Mouse (Mus musculus) adrenal gland, postnatal 25 days (tissue): ENCODE results near the gene Frmpd2. TPM values are rescaled to one million over a fixed set of nuclear protein-coding genes. Genes with fewer than 3 reads are reported as not detected.
A peak's percentile ranks its signal among the peaks of the same experiment; 100 is the strongest.
"Not testable (repeated sequence)": the region's sequence is repeated elsewhere in the genome, so short reads cannot be mapped to it uniquely, and the experiment has no call there.

Source experiments
- DNase-seq: peaks from one replicate; pipeline ENCODE4 v3.0.0; 2021; ENCODE audit warnings: mixed read lengths
- long read RNA-seq: library from polyadenylated mRNA; stranded (forward); transcript quantifications from one replicate; pipeline ENCODE4 v2.0.0, GENCODE M21; 2021
- total RNA-seq: library from RNA; stranded (reverse); gene quantifications from 2 replicates; pipeline ENCODE4 v1.2.3, GENCODE M21; 2021

Gene Frmpd2
- not detected in 2 replicates for total RNA-seq
- long read RNA-seq: 0 reads

DNA sequence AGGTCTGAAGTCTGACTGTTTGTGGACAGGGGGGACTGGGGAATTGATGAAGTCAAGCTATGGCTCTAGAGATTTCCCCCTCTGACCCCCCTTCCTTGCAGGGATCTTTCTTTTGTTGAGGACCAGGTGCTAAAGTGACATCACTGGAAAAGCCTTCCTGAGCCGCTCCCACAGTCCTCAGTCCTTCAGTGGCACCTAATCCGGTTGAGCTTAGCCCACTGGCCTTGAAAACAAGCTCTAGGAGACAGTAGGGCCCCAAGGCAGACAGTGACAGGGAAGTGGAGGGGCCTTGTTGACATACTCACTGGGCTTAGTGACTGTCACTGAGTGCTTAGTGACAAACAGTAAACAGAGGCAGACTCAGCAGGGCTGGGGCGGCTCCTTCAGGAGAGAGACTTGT is at the start of gene Frmpd2:
Gene Frmpd2 (plus strand): TSS at position 366 of the 400 bp plus-strand sequence.
- DNase-seq: no peak

DNA sequence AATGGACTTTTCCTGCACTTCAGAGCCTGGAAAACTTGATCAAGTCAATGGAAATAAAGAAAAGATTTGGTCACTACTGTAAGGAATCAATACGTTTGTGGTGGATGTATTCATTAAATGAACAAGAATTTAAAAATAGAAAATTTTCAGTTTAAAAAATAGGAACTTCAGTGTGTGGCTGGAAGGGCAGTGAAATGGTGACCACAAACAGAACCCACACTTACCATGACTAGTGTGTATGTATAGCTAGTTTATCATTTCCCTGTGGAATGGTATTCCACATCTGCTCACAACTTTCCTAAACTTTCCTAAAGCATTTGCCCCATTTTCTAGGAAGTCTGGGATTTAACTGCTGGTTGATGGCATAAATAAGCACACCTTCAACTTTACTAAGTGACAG is 48.5 kb upstream of the Frmpd2 start:
- DNase-seq: no peak

DNA sequence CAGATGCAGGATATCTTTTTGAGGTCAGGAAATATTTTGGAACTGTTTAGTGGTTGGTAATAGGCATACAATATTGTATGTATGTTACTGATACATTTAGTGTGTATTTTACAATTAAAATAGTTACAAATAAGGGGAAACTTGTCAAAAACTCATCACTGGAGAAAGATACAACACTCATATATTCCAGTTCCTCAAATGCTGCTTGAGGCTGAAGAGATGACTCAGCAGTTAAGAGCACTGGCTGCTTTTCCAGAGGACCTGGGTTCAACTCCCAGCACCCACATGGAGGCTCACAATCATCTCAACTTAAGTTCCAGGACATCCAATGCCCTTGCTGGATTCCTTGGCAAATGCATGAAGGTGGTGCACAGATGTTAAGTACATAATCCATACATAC is 47.4 kb upstream of the Frmpd2 start:
- no peak for DNase-seq

DNA sequence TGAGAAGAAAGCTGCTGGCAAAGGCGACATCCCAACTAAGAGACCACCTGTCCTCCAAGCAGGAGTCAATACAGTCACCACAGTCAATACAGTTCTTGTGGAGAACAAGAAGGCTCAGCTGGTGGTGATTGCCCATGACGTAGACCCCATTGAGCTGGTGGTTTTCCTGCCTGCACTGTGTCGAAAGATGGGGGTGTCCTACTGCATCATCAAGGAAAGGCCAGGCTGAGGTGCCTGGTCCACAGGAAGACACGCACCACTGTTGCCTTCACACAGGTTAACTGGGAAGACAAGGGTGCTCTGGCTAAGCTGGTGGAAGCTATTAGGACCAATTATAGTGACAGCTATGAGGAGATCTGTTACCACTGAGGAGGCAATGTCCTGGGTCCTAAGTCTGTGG is 39.0 kb upstream of the Frmpd2 start:
- DNase-seq: not testable (repeated sequence)

DNA sequence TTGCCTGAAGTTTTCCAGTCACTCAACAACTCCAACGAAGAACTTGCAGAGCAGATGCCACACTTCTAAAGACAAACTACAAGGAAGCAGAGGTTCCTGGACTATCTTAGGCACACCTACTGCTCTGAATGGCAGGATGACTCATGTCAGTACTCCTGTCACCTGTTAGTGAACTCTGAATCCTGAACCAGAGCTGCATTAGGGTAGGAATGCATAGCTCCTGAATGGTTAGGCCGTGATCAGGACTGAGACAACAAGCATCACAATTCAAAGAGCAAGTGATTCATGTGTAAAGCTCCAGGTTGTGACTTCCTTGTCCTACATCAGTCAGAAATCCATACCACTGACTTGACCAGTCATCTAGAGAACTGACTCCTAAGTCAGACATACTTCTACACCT is 27.7 kb upstream of the Frmpd2 start:
- no peak for DNase-seq

DNA sequence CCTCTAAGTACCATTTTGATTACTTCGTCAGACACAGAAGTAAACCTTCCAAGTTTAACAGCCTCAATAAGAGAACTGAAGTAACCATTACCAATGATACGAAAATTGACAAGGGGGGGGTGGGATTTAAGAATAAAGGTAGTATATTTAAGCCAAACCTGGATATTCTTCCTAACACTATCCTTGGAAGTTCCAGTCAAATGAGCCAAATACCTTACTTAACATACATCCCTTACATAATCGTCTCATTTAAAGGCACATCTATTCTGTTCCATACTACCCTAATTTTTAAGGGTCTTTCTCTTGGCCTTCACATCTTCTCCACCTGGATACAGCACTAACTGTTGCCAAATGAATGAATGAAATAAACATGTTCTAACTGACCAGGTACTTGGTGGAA is 25.5 kb upstream of the Frmpd2 start:
- no peak for DNase-seq

DNA sequence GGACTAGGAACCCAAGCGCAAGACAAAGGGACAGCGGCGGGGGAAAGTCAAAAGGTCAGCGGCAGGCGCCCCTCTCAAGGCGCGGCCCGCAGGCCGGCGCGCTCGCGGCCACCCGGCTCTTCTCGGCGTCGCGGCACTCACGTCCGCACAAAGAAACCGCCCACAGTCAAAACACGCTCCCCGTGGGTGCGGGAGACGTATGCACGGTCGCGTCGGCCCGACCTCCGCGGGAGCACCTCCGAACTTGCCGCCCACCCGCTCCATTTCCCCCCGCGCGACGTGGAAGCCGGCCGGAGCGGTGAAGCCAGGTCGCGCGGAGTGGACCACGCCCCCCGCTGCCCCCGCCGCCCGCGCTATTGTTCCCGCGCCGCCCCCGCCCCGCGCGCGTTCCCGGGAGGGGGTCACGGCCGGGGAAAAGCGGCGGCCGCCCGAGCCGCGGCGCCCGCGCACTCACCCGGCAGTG is 24.9 kb upstream of the Frmpd2 start:
- DNase-seq: no peak

DNA sequence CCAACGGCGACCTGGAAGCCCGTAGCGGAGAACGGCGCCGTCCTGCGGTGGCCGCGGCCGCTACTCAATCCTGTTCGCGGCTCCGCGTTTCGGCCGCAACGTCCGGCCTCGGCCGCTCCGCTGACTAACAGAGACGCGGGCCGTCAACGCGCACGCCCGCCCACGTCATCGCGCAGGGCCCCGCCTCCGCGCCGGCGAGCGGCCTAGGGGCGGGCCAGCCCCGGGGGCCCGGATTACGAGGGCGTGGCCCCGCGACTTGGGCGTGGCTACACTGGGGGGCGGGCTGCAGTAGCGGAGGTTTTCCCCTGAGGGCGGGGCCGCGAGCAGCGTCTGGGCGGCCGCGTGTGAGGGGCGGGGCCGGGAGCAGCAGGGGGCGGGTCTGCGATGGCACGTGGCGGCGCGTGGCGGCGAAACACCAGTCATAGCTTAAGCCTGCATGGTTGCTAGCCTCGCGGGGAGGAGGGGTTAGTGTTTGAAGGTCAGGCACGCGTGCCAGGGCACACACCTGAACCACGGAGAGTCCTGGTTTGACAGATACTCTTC is 24.4 kb upstream of the Frmpd2 start, which contains the start of gene Mapk8:
Gene Mapk8 (minus strand): TSS at position 132 of the 543 bp plus-strand sequence.
- peak; percentile 99 for DNase-seq

DNA sequence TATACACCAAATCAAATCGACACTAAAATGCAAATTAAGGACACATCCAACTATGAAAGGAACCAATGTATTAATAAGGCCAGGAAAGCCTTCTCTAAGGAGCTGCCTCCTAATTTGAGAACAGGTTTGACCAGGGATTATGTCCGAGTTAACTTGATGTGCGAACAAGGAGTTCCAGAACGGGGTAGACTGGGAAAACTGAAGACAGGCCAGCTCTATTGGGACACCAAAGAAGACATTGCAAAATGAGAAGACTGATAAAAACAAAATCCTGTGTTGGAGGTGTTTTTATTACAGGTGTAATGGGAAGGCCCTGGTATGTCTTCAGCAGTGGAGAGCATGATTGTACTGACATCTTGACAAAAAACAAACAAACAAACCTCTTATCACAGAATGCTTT is 23.2 kb upstream of the Frmpd2 start:
- no peak for DNase-seq

DNA sequence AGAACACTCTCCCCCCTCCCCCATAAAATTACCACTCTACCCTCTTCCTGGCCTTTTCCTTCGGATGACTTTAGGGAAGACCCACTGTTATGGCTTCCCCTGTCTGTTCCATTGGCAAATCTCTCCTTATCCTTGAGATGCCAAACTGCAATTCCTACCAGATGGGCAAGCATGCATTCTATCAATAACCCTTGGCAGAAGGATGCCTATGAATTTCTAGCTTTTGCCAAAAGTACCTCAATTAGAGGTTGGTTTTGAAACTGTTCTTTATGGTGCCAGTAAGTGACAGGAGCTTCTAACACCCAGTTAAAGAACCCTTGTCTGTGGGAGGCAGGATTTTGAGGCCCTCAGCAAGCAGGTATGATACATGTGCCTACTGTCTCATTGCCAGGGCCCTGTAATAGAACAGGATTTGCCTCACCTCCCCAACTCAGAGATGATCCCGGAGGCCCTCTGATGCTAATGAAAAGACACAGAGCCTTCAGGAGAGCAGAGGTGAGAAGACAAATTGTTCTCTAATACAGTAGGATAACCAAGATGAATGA is 22.1 kb upstream of the Frmpd2 start:
- DNase-seq: no peak

DNA sequence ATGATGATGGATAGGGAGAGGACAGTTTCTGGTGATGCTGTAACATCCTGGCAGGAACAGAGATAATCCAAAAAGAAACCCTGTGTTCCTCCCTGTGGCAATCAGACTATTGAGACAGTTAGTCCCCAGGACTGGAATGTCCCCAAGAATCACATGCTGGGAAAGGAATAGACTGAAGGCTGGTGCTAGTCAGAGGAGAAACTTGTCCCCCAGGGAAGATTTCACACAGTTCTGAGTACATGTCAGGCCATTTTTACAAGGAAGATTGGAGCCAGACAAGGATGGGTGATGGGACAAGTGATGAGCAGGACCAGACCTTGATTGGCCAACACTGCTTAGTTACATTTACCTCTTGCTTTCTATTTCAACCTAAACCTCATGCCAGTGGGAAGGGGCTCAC is 21.2 kb upstream of the Frmpd2 start:
- no peak for DNase-seq

DNA sequence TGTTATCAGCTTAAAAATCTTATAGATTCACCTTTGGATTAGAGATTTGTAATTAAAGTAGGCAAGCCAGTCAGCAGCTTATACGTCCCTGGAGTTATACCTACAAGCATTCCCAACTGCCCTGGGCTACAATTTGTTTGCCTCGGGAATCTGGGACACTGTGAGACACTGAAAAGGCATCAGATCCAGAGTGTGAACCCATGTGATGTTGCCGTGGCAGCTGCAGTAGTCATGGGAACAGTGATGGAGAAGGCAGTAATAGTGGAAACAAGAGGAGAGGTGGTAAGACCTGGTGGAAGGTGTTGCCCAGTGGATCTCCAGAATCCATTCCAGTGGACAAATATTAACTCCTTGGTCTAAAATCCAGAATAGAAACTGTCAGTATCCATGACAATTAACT is 7.8 kb upstream of the Frmpd2 start:
- no peak for DNase-seq

DNA sequence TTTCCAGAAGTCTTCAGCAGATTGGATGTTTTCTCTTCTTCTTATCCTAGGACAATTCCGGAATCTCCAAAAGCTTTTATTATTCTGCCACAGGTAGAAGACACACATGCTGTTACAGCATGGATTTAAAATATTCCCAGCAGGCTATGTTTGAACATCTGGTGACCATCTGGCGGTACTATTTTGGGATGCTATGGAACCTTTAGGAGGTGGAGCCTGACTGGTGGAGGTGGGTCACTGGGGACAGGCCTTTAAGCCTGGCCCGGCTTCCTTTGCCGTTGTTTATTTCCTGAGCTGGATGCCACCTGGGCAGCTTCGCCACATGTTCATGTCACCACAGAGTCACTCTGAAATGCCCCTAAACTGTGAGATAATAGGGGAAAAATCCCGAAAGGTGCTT is 3.7 kb upstream of the Frmpd2 start:
- DNase-seq: no peak

DNA sequence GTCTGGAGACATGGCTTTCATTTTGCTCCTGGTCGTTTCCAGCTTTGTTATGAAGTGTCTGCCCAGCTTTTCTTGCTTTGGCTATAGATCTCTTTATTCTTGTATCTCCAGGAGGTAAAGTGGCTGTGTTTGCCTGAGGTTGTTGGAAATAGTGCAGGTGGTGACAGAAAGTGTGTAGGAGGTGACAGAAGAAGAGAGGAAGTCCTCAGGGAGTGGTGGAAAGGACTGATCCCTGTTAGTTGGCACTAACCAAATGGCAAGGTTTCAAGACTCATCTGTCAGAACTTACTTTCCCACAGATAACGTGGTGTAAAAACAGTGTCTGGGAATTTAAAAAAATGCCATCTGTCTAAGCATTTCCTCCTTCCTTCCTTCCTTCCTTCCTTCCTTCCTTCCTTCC is 3.0 kb downstream of the Frmpd2 start:
- no peak for DNase-seq

DNA sequence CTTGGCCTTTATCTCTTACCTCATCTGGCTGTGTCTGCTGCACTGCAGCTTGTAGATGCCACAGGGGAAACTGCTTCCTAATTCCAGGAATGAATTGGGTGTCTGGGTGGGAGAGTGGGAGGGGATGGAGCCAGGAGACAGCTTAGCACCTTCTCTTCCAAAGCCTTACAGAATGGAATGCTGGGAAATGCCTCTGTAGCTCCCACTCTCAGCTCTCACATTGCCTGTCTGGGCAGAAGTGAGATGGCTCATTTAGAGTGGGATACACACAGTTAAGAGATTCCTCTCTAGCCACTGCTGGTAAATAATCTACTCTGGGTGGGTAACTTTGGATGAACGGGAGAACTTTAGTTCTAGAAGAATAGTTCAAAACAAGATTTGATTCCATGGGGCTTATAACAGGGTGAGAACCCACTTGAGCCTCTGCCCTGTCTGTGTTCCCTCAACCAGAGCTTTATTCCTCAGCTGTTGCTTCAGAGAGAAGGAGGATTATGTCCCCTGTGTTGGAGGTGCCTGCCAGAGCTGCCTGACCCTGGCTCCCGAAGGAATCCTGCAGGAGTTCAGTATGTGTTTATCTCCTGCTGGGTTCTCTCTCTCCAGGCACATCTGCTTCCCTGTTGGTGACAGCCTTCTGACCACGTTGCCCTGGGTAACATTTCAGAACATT is 4.7 kb downstream of the Frmpd2 start:
- DNase-seq: no peak

DNA sequence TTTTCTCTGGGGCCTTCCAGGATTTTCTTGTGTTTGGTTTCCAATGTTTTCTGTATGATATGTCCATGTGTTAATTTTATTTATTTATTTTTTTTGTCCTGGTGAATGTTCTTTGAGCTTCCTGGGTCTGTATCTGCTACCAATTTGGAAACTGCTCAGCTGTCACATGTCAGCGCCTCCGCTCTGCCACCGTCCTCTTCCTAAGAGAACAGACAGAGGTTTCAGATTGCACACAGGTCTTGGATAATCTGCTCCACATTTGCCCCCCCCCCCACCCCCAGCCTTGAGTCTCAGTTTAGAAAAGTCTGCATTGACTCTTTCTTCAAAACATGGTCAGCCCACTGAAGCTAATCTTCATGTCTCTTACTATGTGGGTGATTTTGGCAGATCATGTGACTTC is 10.5 kb downstream of the Frmpd2 start:
- DNase-seq: no peak

DNA sequence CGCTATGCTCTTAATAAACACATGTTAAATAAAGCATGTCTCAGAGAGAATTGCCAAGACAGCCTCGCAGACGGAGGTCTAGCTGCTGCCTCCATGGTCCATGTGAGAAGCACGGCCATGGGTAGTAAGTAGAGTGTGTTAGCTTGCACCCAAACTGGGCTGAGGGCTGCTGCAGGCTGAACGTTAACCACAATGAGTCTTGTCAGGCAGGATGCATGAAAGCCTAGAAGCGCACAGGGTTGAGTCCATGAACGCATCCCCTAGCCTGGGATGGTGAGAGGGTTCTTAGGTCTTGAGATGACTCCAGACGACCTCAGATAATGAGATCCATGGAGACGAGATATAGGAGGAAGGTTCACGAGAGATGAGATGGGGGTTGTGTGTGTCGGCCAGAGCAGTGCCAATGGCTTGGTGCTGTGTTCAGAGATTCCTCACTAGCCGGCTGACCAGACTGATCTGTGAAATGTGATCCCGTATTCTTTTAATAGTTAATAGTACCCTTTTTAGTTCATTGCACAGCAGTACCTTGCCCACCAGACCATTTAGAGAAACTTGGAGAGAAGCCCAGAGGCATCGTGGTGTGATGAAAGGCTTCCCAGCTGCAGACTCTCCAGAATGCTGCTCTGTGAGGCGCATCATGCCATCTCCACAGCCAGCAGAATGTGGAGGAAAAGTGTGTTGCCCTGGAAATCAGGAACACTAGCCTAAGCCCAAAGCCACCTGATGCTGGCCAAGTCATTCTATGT is 16.5 kb downstream of the Frmpd2 start:
- no peak for DNase-seq

DNA sequence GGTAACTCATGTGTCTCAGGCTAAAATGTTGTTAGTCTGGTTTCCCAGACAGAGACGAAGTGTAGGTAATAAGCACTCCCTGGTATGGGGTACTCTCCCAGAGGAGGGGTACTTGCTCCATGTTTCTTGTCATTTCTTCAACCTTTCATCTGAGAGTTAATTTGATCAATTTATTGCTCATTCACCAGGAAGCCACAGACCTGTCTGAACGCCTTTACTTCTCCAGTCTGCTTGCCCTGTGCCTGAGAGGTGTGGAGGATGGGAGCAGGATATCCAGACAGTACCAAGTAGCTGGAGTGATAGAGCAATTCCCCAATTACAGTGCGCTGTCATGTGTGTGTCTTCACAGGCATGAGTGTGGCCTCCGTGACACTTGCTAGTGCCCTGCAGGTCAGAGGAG is 23.7 kb downstream of the Frmpd2 start:
- DNase-seq: no peak

DNA sequence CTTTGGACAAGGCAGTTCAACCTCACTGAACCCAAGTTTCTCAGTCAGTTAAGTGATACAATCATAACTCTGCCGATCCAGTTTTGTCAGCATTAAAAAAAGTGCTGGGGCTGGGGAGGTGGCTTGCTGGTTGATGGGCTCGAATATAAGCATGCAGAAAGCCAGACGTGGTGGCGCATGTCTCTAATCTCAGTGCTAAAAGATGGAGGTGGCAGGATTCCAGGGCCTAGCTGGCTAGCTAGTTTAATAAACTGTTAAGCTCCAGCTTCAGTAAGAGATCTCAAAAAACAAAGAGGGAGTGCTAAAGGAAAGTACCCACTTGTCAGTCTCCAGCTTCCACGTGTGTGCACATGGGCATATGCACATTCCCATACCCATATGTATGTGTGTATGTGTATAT is 25.9 kb downstream of the Frmpd2 start:
- no peak for DNase-seq

DNA sequence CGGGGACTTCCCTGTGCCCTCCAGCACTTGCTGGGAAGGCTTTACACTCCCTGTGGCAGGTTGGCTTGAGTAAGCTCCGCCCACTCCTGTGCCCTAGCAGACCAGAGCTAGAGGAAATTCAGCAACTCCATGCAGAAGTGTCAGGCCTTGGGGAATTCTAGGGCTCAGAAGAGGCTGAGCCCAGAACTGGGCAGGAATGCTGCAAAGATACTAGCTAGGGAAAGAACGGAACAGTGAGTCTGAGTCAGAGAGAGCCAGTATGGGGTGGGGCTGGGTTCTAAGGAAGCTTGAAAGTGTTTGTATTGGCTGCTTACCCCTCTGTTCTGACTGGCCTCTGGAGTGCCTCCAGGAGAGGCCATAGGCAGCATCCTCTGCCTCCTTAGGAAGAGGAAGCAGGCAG is 27.4 kb downstream of the Frmpd2 start:
- DNase-seq: no peak

DNA sequence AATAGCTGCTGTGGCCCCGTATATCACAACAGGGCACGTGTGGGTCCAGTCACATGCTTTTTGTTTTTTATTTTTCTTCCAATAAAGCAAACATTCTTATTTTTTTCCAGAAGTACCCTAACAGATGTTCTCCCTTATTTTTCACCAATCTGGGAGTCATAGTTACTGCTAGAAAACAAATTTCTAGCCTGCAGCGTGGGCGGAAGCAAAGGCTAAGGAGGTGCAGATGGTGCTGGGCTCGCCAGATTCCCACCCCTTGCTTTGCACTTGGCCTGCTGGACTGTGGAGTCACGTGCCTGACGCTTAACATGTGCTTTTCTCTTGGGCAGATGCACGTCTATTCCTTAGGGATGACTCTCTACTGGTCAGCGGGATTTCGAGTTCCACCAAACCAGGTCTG is 29.1 kb downstream of the Frmpd2 start:
- DNase-seq: no peak

DNA sequence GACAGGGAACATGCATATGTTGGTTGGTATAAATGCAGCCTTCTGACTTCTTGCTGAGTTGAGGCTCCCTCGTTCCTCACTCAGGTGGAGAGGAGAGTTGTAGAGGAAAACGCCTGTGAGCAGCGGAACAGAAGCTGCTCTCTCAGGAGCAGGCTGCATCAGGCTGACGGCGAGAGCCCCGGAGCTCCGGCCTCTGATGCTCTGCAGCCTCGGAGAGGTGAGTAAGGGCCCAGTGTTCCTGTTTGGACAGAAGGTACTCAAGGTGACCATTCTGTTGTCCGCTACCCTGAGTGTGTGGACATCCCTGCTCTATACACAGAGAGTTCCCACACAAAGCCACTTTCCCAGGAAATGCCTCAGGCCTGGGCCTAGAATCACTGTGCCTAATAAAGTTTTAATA is 31.8 kb downstream of the Frmpd2 start:
- no peak for DNase-seq

DNA sequence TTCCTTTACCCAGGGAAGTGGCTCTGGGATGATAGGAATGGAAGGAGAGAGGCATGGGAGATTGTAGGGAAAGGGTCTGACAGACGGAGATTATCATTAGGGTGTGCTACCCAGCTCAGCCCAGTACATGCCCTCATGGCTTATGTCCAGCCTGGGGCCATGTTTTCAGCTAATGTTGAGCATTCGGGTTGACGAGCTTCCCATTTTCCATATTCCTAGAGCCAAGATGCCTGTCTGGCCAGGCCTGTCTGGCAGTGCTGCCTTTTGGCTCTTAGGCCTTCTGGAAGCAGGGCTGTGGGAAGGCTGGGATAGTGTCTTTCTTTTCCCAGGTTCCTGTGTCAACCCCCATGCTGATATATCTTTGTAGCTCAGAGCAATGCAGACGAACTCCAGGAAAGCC is 35.2 kb downstream of the Frmpd2 start:
- no peak for DNase-seq
